Mouse (Mus musculus) lung, postnatal 4 days (tissue): ENCODE measurements at regions not wholly inside any gene's neighbourhood (a gene's known extent, or its start where the extent isn't known, plus 50 kb on each side); places are given as distances from the start of the nearest gene placed in this dataset.

ENCODE experiments used
- DNase-seq, 2 experiments: peaks; one replicate each; pipeline ENCODE4 v3.0.0; 2021

DNA sequence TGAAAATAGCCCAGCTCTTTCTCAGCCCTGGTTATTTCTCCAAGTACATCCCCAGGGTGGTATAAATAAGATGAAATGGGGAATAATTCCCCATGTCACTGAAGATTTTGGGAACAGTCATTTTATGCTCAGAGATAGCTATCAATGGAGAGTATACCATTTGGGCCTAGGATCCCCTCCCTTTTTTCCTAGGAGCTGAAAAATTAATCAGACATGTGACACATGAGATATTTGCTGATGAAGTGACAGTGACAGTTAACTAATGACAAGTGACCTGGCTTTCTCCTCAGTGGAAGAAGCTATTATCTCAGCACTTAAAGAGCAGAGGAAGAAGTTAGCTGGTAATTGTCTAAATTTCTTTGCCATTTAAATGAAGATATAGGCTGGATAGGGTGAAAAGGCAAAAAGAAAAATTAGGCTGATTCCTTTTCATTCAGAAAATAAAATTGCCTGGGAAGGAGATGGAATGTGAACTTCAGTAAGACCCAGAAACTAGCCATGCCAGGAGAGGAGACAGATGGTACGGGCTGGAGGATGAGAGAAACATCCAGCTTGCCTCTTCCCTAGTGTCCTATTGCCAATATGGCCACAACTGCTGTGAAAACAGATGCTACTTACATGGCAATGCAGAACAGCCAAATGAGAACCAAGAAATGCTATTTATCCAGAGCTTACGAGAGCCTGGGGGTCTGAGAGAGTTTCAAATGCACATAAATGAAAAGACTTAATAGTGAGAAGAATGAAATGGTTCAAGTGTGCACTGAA lies 376.1 kb upstream of the Gm11114 start:
- DNase-seq, result no peak

DNA sequence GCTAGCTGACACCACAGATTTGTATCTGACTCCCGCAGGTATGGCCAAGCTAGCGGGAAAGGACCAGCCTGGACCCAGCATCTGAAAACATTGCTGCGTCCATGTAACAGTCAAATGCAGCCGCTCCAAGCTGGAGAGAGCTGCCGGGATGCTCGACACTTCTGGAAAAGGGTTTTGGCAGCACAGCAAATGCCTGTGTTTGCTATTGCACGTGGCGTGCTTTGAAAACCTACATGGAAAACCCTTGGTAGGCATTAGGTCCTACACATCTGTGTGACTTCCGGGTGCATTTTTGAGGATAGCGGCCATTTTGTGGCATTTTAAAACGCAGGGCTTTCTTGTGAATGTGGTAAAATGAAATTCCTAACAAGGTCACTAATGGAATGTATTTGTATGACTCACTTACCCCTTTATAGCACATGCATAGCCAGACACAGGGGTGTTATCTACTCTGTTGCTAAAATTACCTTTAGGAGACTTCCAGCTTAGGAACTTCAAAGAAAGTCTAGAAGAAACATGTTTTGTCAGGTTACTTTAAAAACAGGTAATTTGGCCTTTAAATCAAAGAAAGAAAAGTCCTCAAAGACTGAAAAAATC lies 345.9 kb upstream of the Gm11114 start:
- DNase-seq, result no peak

DNA sequence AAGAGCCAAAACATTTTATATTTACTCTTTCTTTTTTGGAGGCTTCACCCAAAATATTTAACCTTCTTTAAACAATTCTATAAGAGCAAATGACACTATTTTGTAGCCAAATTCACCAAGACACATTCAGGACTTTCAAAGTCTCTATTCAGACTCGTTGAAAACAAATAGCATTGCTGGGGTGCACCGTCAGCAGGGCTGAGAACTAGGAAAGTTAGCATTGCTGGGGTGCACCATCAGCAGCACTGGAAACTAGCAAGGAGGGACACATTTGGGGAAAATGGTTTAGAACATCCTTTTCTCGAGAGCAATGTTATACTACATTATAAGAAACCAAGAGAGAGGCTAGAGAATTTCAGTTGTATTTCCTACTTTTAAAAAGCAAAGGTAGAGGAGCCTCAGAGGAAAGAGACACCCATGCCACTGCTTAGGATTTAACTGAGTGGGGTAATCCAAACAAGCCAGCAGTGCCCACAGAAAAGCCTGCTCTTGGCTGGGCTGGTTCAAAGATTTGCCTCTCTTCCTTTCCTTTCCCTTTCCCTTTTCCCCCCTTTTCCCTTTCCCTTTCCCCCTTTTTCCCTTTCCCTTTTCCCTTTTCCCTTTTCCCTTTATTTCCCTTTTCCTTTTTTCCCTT lies 342.5 kb upstream of the Gm11114 start:
- no peak for DNase-seq

DNA sequence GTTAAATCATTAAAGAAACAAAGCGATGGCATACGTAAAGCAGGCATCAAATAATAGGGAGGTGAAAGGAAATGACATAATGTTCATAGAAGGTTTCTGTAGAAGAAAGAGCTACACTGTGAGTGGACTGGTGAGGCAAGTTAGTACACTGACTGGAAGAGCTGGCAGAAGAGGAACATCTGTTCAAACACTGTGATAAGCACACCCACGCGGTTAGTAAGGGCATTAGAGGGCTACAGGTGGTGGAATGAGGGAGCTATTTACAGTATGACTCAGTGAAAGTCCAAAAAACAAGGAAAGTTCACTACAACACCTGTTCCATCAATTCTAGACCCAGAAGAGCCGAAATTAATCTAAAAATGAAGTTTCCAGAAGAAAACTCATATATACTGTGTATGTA lies 335.1 kb upstream of the Gm11114 start:
- no peak for DNase-seq

DNA sequence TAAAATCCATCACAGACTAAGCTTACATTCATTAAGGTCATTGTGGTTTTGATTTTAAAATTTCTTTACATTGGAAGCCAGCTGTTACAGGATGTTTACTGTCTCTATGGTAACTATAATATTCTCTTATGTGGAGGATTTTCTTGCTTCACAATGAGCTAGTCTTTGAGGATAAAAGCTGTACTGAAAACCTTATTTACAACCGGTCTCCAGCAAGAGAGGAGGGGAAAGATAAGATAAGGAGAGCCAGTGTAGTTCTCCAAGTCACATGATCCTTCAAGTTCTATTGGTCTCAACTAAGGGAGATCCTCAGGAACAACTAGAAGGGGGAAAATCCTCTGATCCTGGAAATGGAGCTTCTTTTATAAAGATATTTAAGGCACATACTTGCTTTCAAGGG lies 309.2 kb upstream of the Gm11114 start:
- no peak for DNase-seq

DNA sequence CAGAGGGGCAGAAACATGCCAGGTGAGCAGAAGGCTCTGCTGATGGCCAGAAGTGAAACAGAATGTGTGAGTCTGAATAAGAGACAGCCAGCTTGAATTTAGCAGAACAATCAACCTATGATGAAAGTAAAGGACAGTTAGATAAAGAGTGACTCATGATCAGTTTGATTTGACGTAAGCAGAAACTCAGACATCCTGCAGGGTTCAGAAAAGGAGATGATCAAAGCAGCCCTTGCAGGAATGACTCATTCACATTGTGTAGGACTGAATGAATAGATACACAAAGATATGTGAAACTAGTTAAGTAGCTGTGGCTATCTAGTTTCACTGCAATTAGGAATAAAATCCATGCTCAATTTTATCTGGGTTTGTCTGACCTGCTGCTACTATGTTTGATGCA lies 301.2 kb upstream of the Gm11114 start:
- no peak for DNase-seq

DNA sequence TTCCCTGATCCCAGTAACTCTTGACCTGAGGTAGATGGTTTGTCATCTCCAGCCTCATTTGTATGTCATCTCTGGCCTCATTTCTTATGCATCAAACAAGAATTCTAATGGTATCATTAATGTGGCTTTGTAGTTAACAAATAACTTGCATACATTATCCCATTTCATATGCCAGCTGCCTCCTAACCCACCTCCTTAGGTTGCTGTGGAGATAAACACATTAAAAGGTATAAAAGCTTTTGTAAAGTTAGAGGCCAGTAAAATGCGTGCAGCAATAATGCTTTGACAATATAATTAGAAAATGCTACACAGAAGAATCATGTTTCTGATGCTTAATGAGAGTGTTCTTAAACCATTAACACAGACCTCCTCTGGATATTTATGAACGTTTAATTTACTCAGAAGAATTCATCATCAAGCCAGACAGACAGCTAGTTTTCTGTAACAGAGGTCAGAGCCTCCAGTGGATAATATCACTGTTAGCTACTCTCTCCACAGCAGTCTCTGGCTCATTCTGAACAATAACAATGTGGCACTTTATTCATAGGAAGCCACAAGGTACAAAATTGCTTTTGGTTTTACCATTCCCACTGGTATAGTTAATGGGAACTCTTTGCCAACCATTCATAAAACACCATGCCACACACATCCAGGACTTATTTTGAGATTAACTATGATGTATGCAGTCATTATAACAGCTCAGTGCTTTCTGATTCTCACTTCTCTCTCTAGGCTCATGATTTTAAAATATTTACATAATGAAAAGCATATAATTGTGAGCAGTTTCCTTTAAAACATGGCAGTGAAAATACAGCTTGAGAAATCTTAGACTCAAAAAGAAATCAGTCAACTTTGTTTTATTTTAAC lies 264.2 kb upstream of the Gm11114 start:
- no peak for DNase-seq

DNA sequence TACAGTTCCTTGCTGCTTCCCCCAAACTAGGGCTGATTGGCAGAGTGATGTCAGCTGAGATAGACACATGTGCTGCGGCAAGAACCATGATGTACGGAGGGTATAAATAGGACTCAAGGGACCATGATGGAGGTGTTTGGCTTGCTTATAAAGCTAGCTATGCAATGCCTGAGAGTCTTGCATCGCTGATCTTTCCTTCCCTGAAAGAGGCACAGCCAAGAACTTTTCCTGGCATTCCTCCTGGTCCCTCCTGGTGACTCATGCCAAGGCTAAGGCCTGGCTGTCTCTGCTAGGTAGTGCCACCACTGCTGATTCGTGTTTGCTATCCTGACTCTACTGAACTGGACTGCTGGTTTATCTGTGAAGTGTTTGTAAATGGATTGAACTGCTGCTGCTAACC lies 260.0 kb upstream of the Gm11114 start:
- no peak for DNase-seq

DNA sequence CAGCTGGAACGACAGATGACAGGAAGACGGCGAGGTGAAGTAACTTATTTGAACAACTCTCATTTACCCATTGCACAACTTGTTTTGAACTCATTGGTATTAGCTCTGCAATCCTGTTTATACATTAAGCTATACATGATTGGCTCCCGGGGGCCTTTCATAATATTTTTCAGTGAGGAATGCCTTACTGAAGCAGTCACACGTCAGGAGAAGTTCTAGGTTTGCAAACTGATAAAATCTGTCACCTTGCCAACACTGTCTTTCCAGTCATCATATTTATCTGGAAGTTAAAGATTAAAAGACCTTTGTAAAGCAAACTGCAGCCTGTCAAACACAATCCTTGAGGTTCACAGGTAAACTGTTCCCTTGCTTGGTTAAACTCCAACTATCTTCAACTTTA lies 232.6 kb upstream of the Gm11114 start:
- no peak for DNase-seq

DNA sequence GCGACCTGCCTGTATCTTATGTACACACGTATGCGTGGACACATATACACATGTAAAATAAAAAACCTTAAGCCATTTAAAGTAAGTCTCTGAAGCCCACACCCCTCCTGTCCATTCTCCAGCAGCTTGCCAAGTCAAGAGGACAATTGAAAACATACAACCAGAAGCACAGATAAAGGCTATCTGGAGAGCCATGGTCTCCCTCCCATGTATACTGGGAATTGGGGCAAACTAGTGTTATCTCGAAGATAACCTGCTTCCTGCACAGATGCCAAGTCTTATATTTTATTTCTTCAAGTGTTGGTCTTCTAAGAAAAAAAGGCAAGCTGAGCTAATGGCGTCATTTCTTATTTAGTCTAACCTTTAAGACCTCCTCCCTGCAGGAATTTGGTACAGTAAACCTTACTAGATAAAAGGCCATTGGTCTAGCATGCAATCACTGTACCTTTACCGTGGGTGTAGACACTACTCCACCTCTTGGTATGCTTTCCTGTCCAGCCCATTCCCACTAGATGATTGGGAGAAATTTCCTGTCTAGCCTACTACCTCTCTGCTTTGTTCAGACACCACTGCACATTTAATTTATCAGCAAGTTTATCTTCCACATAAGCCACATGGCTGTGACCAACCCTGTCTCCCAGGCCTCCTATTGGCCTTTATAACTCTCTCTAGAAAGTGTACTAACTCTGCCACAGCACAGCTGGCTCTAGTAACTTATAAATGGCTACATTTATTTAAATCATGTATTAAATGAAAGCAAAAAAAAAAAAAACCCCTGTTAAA lies 223.8 kb upstream of the Gm11114 start:
- DNase-seq, result no peak

DNA sequence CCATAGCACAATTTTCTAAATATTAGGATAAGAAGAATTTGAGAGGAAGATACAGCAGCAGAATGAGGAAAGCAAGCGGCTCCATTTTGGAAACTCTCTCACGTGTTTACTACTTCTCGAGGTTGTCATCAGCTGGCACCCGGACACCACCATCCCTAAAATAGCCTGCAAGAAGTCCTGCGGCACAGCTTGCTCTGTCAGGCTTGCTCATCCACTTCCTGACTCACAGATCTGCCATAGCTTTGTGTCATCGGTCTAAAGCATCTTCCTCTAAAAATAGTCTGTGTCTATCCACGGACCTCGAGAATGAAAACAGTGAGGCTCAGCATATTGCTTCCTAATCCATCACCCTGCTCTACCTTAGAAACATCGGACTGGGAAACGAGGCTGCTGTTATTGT lies 222.3 kb upstream of the Gm11114 start:
- no peak for DNase-seq

DNA sequence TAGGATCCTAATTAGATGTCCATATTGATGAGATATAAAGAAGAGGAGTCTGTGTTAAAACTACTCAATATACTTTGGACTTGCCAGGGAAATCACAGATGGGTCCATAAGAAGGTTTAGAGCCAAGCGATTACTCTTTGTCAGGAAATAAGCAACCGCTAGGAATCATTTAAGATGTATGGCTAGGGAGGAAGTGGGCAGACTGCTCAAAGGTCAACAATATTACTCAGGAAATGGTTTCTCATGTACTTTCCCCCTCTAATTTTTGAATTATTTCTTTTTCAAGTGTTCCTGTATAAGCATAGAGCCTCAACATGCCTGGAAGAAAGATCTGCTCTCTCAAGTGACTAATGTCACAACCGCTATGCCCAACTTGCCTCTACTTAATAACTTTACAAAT lies 217.3 kb upstream of the Gm11114 start:
- DNase-seq, result no peak

DNA sequence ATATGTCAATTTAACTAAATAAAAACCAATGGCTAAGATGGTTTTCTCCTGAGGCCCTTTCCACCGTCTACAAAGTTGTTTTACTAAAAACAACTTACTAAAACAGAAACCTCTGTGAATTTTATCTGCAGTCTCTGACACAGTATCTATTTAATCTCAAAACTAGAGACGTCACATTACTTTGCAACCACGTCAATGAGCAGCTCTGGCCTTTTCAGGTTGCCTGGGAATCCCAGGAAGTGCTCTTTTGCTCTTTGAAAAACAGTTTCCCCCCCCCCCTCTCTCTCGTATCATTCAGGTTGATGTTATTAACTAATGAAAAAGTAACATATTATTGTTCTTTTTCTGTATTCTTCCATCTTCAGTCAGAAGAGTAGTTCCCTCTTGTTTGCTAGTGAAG lies 216.1 kb upstream of the Gm11114 start:
- no peak for DNase-seq

DNA sequence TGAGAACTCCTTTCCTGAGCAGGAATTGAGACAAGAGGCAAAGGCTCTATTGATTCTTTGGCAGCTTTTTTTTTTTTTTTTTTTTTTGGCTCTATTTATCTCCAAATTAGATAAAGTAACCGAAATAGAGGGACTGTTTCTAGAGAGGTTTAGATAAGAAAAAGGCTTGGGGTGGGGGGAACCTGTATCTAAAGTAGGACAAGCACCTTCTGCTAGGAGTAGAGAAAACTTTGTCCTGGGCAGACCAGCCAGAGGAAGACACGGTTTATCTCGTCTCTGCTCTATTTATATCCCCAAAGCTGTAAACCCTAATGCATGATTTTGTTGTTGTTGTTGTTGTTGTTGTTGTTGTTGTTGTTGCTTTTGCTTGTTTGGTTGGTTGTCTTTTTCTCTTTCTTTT lies 199.6 kb upstream of the Gm11114 start:
- DNase-seq, result no peak

DNA sequence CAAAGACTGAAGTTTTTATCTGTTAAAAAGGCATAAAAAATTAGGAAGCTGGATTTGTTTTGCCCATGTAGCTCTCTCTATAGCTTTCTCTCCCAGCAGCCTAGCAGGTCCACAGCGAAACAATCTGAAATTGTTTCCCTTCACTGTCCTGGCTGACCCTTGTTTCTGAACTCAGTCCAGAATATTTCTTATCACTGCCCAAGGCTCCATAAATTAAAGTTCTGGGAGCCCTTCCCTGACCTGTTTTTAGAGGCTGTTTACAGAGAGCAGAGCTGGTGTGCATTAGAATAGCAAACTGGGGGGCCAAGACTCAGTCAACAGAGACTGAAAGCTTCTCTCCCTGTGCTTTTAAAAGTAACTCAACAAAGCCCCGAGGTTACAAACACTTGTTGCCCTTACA lies 198.3 kb upstream of the Gm11114 start:
- no peak for DNase-seq

DNA sequence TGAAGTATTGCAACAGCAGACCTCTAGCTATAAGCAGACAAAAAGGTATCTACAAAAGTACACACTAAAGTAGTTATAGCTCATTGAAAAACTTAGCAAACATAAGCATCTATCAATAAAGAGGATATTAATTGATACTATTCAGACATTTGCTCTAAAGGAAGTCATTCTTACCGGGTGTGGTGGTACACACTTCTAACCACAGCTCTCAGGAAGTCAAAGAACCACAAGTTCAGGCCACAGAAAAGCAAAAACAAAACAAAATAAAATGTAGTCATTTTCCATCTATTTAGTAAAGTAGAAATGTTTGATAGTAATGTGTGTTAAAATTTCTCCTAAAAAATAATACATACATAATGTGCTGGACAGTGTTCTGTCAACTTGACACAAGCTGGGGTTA lies 192.5 kb upstream of the Gm11114 start:
- DNase-seq, result no peak

DNA sequence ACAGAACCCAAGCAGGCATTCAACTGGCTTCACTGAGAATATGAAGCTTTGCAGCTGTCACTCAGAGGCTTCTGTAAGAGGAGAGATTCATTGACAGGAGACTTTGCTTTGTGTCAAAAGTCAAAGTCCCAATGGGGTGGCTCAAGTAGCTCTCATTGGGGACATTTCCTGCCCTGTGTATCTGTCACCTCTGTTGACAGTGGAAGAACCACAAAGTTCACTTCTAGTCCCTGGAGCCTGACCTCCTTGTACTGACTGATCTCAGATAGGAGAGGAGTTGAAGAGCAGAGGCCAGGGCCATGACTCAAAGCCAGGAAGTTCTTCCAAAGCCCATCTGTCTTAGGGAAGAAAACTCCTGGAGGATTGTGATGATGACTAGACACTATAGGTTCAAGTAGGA lies 191.5 kb upstream of the Gm11114 start:
- DNase-seq, result no peak

DNA sequence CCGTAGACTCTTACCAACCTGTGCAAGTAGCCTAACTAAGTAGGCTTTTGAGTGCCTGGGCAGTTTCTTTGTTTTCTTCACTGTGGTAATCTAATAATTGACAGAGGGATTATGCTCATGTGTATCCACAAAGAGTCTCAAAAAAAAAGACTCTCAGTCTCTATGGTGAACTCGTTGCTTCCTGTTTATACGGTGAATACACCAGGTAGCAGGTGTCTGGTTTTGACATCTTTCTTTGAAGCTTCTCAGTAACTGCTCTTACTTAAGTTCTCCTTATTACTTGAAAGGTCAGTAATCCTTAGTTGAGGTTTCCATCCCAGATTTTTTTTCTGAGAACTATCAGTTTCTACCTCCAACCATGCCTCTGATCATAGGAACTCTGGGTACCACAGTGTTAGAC lies 188.9 kb upstream of the Gm11114 start:
- DNase-seq, result no peak

DNA sequence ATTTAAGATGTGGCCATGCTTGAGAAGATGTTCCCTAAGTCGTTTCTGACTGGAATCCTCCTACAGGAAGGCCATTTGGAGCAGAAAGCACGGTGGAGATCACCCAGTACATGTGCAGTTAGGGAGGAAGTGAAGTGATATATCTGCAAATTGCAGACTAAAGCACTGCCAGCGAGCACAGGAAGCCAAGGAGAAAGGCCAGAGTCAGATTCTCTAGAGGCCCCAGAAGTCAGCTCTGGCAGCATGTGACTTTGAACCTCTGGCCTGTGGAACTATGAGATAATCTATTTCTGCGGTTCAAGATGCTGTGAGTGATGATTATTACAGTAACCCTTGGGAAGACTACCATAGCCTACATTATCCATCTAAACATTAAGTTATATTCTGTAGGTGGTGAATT lies 186.8 kb upstream of the Gm11114 start:
- no peak for DNase-seq

DNA sequence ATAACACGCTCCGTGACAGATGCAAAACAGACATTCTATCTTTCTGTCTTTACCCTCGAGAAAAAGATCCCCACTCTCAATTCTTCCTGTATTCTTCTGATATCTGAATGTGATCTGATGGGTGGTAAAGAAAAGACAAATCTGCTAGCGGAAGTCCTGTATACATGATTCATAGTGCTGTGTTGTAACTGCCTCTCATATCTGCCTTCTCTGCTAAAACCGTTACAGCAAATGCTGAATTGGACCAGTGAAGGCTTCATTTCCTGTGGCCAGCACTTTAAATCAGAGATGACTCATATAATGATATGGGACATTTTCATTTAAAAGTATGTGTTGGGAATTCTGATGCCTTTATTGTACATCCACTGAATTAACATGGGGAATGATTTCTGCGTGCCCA lies 186.0 kb upstream of the Gm11114 start:
- DNase-seq, result no peak

DNA sequence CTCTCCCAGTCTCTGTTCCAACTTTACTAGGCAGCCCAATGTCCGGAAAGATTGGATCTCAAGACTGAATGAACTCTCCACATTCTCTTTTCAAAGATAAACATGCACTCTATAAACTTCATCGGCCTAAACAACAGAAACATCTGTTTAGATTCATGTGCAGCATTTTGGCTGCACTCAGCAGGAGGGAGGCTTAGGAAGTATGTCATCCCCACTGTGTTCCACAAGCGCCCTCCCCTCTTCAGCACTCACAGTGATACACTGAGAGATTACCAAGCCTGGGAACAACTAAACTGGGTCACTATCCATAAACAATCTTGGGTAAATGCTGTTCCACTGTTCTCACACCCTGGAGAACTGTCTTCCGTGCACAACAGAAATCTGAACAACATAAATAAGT lies 185.5 kb upstream of the Gm11114 start:
- peak; percentile 10 to 46 for DNase-seq

DNA sequence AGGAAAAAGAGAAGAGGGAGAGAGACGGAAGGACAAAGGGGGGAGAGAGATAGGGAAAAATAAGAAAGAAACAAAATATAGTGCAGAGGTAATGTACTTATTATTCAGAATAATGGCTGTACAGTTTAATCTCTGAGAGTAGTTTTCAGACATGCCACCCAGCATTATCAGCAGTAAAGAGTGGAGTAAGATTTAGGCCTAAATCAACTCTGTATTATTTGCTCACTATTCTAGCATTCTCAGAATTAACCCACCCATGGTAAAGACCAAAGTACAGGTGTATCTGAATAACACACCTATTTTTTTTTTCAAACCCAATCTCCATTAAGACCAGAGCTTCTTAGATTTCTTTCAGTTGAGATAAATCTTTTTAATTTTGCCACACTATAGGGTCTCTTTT lies 177.7 kb upstream of the Gm11114 start:
- DNase-seq, result no peak
